Mouse (Mus musculus) G1E (cell line): ENCODE data around the gene Neurl1a.

ENCODE experiments used
- CTCF ChIP-seq: IDR thresholded peaks from 2 replicates; pipeline ENCODE4 v1.5.1; 2012; ENCODE audit warnings: low read depth, low read length, inconsistent platforms, mixed read lengths
- GATA1 ChIP-seq: IDR thresholded peaks from 2 replicates; pipeline ENCODE4 v1.6.1; 2012; ENCODE audit warnings: borderline replicate concordance, low read length, inconsistent platforms, mixed read lengths
- GATA2 ChIP-seq: IDR thresholded peaks from 2 replicates; pipeline ENCODE4 v1.6.1; 2012; ENCODE audit warnings: low read depth, low read length, inconsistent platforms, borderline replicate concordance
- POLR2AphosphoS5 ChIP-seq: IDR thresholded peaks from 2 replicates; pipeline ENCODE4 v1.6.1; 2012; ENCODE audit warnings: low read depth, low read length, inconsistent platforms; ENCODE audit not compliant: insufficient replicate concordance
- TAL1 ChIP-seq: conservative IDR thresholded peaks from 2 replicates; pipeline ENCODE4 v1.6.1; 2012; ENCODE audit warnings: low read depth, low read length, inconsistent platforms, mixed read lengths

DNA sequence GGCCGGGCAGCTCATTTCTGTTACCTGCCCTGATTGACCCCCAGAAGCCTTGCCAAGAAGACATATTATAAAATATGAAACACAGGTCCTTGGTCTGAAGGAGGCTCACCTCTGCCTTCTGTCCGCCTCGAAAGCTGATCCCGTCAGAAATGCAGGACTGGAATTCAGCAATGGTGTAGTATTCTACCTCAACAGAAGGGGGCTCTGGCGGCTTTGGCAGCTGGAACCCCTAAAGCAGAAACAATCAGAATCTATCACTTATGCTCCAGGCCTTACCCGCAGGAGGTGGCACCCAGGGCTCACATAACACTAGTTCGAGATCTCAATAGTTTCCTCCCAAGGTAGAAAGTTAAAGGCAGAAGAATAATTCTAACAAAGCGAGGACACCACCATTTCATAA is 91.1 kb downstream of the Neurl1a start:
- TF ChIP-seq CTCF: no peak
- TF ChIP-seq TAL1: no peak
- no peak for TF ChIP-seq GATA1
- TF ChIP-seq POLR2AphosphoS5: no peak
- no peak for TF ChIP-seq GATA2
